Mouse (Mus musculus) heart, postnatal 36 days (tissue): ENCODE data around the gene Ppfibp2. TPM values are rescaled to one million over a fixed set of nuclear protein-coding genes. Genes with fewer than 3 reads are reported as not detected.

ENCODE experiments used
- DNase-seq, 2 experiments: peaks; one replicate each; pipeline ENCODE4 v3.0.0; 2021 to 2022
- intact Hi-C: fragments of 180-260 bp; cut with DNase I; formaldehyde crosslinking; loops from one replicate; pipeline ENCODE4 v1.15.1; 2025
- total RNA-seq, 2 experiments: library from RNA; stranded (reverse); gene quantifications; 2 replicates each; pipeline ENCODE4 v1.2.3; 2021

The Ppfibp2 gene
- 10 to 100 TPM; 23.2 to 24.6 TPM for total RNA-seq

GRCm38 (mm10) chr7:107594857-107595402 is at the start of gene Ppfibp2:
TSS of gene Ppfibp2 (plus strand) at chr7:107595207.
- intact Hi-C loops: loop anchor here (5.0 kb wide), 1 partner anchor 67 kb away; no protein-coding TSS in a partner anchor
- peak; percentile 91 for DNase-seq

DNA sequence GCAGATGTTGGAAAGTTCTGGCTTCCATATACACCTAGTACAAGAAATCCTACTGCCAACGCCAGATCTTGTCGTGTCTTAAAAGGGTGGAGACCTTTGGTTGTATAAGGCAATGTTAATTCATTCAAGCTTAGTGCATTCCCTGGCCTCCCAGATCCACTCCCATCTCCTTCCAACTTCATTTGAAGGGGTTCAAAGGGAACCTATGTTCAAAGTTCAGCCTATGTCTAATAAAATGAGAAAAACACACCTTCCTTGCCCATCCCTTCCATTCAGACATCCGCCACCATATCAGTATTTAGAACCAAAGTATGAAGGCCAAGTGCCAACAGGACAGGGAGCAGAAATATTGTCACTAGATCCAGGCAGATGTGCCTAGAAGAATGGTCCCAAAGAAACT is 47.1 kb upstream of the Ppfibp2 start:
- no peak for DNase-seq
- intact Hi-C loops: no loop called here

GRCm38 (mm10) chr7:107553461-107553860 is 41.5 kb upstream of the Ppfibp2 start:
- intact Hi-C loops: no loop called here

DNA sequence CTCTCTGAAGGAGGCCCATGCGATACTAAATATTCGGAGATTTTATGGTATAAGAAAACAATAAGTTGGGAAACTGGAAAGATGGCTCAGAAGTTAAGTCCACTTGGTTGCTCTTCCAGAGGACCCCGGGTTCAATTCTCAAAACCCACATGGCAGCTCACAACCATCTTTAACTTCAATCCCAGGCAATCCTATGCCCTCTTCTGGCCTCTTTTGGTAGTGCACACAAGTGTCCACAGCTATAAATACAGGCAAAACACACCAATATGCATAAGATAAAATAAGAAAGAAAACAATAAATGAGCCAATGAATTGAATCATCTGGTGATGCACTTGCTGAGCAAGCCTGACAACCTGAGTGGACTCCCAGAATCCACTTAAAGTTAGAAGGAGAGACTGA is 39.1 kb upstream of the Ppfibp2 start:
- no peak for DNase-seq
- intact Hi-C loops: no loop called here

More at GRCm38 (mm10) chr7:107553461-107553860, 41.5 kb upstream of the Ppfibp2 start:
- no peak for DNase-seq

DNA sequence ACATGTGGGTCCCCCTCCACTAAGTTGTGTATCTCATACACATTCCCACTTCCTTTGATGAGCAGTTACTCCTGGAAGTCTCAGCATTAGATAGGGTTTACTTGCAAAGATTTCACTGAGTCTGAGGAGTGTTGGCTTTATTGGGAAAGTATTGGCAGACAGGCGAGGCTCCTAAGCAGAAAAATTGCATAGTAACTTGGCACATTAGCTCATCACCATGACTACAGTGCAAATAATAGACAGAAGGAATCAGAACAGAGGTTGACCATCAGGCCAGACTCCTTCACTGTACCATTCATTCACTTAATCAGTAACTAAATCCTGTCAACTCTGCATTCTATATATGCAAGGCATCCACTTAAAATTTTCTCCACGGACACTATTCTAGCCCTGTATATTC is 34.3 kb upstream of the Ppfibp2 start:
- intact Hi-C loops: no loop called here
- no peak for DNase-seq

DNA sequence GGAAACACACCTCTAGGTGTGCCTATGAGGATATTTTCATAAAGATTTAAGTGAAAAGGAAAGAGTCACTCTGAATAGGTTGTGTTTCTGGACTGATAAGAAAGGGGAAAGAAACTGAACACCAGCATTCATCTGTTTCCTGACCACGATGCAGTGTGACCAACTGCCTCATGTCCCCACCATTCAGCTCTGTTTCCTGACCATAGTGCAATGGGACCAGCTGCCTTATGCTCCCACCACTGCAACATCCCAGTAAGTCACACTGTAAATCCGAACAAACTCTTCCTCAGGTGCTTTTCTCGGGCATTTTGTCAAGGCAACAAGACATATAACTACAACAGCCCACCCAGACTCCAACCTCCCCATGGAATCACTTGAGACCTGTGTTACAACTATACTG is 33.4 kb upstream of the Ppfibp2 start:
- DNase-seq: no peak
- intact Hi-C loops: no loop called here

GRCm38 (mm10) chr7:107563727-107564126 is 31.3 kb upstream of the Ppfibp2 start:
- DNase-seq: no peak
- intact Hi-C loops: no loop called here

- intact Hi-C loops: loop anchor here (5.0 kb wide), 1 partner anchor 140 kb away; no protein-coding TSS in a partner anchor
Measured at GRCm38 (mm10) chr7:107567261-107567671, 27.7 kb upstream of the Ppfibp2 start, which contains the start of gene Olfml1. TSS of gene Olfml1 (plus strand) at chr7:107567446.

DNA sequence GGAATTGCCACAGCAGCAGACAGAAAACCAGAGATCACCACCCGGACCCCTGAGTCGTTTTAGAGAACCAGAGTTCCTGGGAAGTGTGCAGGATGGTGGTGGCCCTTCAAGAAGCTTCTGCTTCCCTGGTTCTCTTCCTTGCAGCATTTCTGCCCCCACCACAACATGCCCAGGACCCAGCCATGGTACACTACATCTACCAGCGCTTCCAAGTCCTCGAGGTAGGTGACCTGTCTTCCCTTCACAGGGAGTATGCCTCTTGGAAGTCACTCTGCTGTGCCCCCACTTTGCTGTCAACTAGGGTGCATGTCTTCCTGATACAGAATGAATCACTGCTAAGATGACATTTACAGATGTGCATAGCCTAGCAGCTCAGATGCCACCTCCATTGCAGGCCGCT is 27.3 kb upstream of the Ppfibp2 start:
- intact Hi-C loops: loop anchor here (5.0 kb wide), 1 partner anchor 140 kb away; no protein-coding TSS in a partner anchor
- DNase-seq: no peak

More at GRCm38 (mm10) chr7:107567261-107567671, 27.7 kb upstream of the Ppfibp2 start, which contains the start of gene Olfml1:
- peak; percentile 38 to 58 for DNase-seq

DNA sequence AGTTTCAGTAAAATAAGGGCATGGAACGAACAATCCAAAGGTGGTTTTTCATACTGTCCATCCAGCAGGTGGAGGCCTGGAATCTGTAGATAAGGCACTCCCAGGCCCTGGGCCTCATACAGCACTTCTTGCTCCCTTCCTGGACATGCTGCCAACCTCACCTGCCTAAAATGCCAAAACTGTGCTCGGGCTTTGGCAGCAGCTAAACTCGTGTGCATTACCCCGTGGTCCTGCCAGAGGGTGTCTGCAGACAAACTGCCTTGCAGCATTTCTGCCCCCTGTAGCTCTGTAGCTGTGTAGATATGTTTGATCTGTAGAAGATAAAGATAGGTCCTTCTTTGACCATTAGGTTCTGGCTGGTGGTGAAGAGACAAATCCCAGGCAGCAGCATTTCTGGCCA is 26.0 kb upstream of the Ppfibp2 start:
- no peak for DNase-seq
- intact Hi-C loops: loop anchor here (5.0 kb wide), 1 partner anchor 138 kb away; no protein-coding TSS in a partner anchor

DNA sequence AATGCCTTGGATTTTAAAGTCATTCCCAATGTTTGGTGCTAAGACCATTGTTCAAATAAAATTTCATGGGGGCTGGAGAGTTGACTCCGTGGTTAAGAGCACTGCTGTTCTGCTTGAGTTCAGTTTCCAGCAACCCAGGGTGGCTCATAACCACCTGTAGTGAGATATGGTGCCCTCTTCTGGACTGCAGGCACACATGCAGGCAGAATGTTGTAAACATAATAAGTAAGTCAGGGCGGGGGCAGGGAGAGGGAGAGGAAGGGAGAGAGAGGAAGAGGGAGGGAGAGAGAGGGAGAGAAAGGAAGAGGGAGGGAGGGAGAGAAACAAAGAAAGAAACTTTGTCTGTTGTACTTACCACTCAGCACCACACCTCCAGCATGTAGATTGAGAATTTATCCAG is 21.2 kb upstream of the Ppfibp2 start:
- no peak for DNase-seq
- intact Hi-C loops: no loop called here

- intact Hi-C loops: no loop called here
- no peak for DNase-seq
Measured at GRCm38 (mm10) chr7:107574276-107574675, 20.7 kb upstream of the Ppfibp2 start.

GRCm38 (mm10) chr7:107592641-107593040 is 2.4 kb upstream of the Ppfibp2 start:
- peak; percentile 15 to 43 for DNase-seq
- intact Hi-C loops: no loop called here

- intact Hi-C loops: no loop called here
- peak; percentile 14 to 31 for DNase-seq
Measured at GRCm38 (mm10) chr7:107593904-107594303, 1.1 kb upstream of the Ppfibp2 start.

DNA sequence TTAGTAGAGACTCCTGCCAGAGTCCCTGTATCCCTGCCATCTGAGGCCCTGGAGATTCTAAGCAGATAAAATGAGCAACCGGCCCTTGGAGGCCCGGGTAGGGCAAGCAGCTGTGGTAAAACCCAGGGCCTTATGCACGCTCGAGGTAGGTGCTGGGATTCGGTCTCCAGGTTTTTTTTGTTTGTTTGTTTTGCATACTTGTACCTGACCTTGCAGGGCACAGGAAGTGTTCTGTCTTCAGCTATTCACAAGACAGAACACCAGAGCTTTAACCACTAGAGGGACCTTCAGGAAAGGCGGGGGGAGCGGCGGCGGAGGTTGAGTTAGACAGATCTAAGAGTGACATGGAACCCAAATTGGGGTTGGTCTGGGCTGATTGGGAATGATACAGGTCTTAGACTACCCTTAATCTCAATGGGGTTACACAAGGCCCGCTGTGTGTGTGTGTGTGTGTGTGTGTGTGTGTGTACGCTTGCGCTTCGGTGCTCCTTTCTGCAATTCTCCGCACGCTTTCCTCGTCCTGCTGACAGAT is 616 bp upstream of the Ppfibp2 start:
- peak; percentile 46 to 57 for DNase-seq
- intact Hi-C loops: no loop called here

DNA sequence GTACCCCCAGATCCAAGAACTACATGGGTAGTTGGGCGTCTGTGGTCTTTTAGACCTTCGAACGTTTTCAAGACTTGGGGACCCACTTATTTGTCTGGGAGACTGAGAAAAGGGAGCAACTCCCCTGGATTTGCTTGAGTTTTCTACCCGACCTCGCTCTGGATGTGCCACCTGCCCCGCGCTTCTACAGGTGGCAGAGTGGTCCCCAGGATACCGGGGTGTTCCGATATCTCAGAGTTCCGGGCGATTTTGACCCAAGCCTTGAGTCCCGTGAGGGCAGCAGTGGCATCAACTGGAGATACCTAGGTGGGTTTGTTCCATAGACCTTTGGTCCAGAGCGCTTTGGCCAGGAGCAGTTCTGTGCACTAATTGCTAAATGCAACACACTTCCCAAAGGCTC is 419 bp downstream of the Ppfibp2 start:
- no peak for DNase-seq

GRCm38 (mm10) chr7:107596753-107597152 is 1.7 kb downstream of the Ppfibp2 start:
- DNase-seq: no peak
- intact Hi-C loops: loop anchor here (5.0 kb wide), 1 partner anchor 66 kb away; no protein-coding TSS in a partner anchor

More for the DNA sequence above, 419 bp downstream of the Ppfibp2 start:
- intact Hi-C loops: loop anchor here (5.0 kb wide), 1 partner anchor 67 kb away; no protein-coding TSS in a partner anchor

DNA sequence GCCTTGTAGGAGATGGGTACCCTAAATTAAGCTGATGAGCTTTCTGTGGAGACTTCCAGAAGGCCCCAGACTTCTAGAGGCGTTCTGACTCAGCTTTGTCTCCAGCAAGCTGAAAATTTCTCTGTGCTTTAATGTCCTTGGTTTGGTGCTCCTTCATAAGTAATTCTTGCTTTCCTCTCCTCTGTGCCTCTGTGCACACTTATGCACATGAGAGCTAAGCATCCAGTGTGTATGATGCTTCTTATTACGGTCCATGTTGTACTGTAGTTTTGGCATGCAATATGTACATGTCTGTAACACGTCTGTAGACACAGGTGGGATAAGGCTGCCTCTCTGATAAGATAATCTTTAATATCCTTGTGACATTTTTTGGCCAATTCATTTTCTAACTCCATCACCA is 2.9 kb downstream of the Ppfibp2 start:
- intact Hi-C loops: loop anchor here (5.0 kb wide), 1 partner anchor 64 kb away; no protein-coding TSS in a partner anchor
- no peak for DNase-seq

DNA sequence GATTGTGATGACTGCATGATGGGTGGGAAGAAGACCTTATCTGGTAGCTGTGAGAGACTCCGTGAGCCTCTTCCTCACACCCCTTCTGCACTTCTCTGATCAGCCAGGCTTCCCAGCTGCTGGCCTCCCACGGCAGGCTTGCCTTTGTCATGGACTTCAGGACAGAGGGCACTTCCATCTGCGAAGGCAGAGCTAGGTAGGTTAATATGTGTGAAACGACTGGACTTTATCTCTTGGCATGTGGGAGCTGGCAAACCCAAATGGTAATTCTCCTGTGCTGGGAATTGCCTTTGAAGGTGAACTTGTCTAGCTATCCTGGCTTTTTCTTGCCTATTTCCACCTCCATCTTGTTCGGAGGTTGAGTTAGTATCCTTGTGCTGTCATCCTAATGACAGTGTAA is 5.6 kb downstream of the Ppfibp2 start:
- DNase-seq: no peak
- intact Hi-C loops: no loop called here

GRCm38 (mm10) chr7:107602505-107602904 is 7.5 kb downstream of the Ppfibp2 start:
- intact Hi-C loops: no loop called here
- DNase-seq: no peak

GRCm38 (mm10) chr7:107602913-107603312 is 7.9 kb downstream of the Ppfibp2 start:
- DNase-seq: no peak
- intact Hi-C loops: no loop called here

GRCm38 (mm10) chr7:107607766-107608165 is 12.8 kb downstream of the Ppfibp2 start:
- intact Hi-C loops: no loop called here
- DNase-seq: no peak
